Mouse (Mus musculus) monocyte, adult 59 days (primary cell): ENCODE data around the gene Dnajc5. TPM values are rescaled to one million over a fixed set of nuclear protein-coding genes. Genes with fewer than 3 reads are reported as not detected.

Experiments used
- total RNA-seq, 2 experiments: library from RNA; stranded (reverse); gene quantifications; one replicate each; pipeline ENCODE4 v1.2.4; 2023

The Dnajc5 gene
- 10 to 100 TPM; 93.9 to 98.2 TPM for total RNA-seq

GRCm38 (mm10) chr2:181520118-181520935 is at the start of gene Dnajc5:
TSS of gene Dnajc5 (plus strand) at chr2:181520485.

GRCm38 (mm10) chr2:181493156-181493927 is 26.9 kb upstream of the Dnajc5 start, which contains the start of gene Abhd16b:
TSS of gene Abhd16b (plus strand) at chr2:181493206.

GRCm38 (mm10) chr2:181496831-181497547 is 23.3 kb upstream of the Dnajc5 start, which contains the start of gene Tpd52l2:
TSS of gene Tpd52l2 (plus strand) at chr2:181497142.

GRCm38 (mm10) chr2:181584411-181584942 is 64.2 kb downstream of the Dnajc5 start, which contains the start of gene Uckl1:
TSS of gene Uckl1 (minus strand) at chr2:181584892.

GRCm38 (mm10) chr2:181591528-181592085 is 71.3 kb downstream of the Dnajc5 start, which contains the start of gene Prpf6:
TSS of gene Prpf6 (plus strand) at chr2:181591868.

GRCm38 (mm10) chr2:181592231-181593041 is 72.2 kb downstream of the Dnajc5 start, which contains the start of gene Zfp512b:
TSS of gene Zfp512b (minus strand) at chr2:181592803.

GRCm38 (mm10) chr2:181598454-181599351 is 78.4 kb downstream of the Dnajc5 start, which contains the start of gene Samd10:
TSS of gene Samd10 (minus strand) at chr2:181599212.

Other genes with a start within 250 kb of the Dnajc5 start
- 10 to 100 TPM; 26.5 to 28.5 TPM for gene Gmeb2, start 232.4 kb upstream of the Dnajc5 start, total RNA-seq
- not detected for gene Stmn3, start 206.0 kb upstream of the Dnajc5 start, total RNA-seq
- 10 to 100 TPM; 24.7 to 26.6 TPM for gene Rtel1, start 200.7 kb upstream of the Dnajc5 start, total RNA-seq
- 10 to 100 TPM; 39.2 to 39.5 TPM for gene Zgpat, start 155.6 kb upstream of the Dnajc5 start, total RNA-seq
- 10 to 100 TPM; 54.3 to 60.9 TPM for gene Arfrp1, start 155.1 kb upstream of the Dnajc5 start, total RNA-seq
- 10 to 100 TPM; 23.7 to 30.1 TPM for gene Lime1, start 140.4 kb upstream of the Dnajc5 start, total RNA-seq
- gene Zbtb46, start 61.1 kb upstream of the Dnajc5 start, total RNA-seq = 1 to 10 TPM; 6.2 to 8.5 TPM
- gene Abhd16b, start 27.3 kb upstream of the Dnajc5 start, total RNA-seq = not detected
- 10 to 100 TPM; 77.9 to 80.4 TPM for gene Tpd52l2, start 23.3 kb upstream of the Dnajc5 start, total RNA-seq
- gene Uckl1, start 64.4 kb downstream of the Dnajc5 start, total RNA-seq = 100 to 1,000 TPM; 126 to 127 TPM
- 10 to 100 TPM; 37.5 to 42.1 TPM for gene Prpf6, start 71.4 kb downstream of the Dnajc5 start, total RNA-seq
- 10 to 100 TPM; 15.1 to 18.4 TPM for gene Zfp512b, start 72.3 kb downstream of the Dnajc5 start, total RNA-seq
- gene Samd10, start 78.7 kb downstream of the Dnajc5 start, total RNA-seq = 1 to 10 TPM; 2.2 to 3.5 TPM
- not detected for gene Gm29797, start 136.5 kb downstream of the Dnajc5 start, total RNA-seq
- gene Sox18, start 151.2 kb downstream of the Dnajc5 start, total RNA-seq = not detected
- gene Tcea2, start 159.8 kb downstream of the Dnajc5 start, total RNA-seq = 10 to 100 TPM in 1 of 2 experiments, 1 to 10 TPM in 1; 8.8 to 11.2 TPM
- gene Rgs19, start 173.5 kb downstream of the Dnajc5 start, total RNA-seq = 100 to 1,000 TPM; 177 to 199 TPM
- gene Lkaaear1, start 178.0 kb downstream of the Dnajc5 start, total RNA-seq = not detected
- gene Oprl1, start 194.5 kb downstream of the Dnajc5 start, total RNA-seq = 1 to 10 TPM in 1 of 2 experiments, not detected in 1; 1.3 TPM
- gene Myt1, start 242.8 kb downstream of the Dnajc5 start, total RNA-seq = not detected